Mouse (Mus musculus) G1E (cell line): ENCODE results near the gene Rcn3.

Source experiments
- CTCF ChIP-seq: IDR thresholded peaks from 2 replicates; pipeline ENCODE4 v1.5.1; 2012; ENCODE audit warnings: low read depth, low read length, inconsistent platforms, mixed read lengths
- GATA1 ChIP-seq: IDR thresholded peaks from 2 replicates; pipeline ENCODE4 v1.6.1; 2012; ENCODE audit warnings: borderline replicate concordance, low read length, inconsistent platforms, mixed read lengths

GRCm38 (mm10) chr7:45102940-45103585 lies 11.0 kb upstream of the Rcn3 start:
- TF ChIP-seq CTCF, result no peak
- TF ChIP-seq GATA1, result no peak
